Mouse (Mus musculus): Measurements from ENCODE around the gene Plac9a.
"Not testable (repeated sequence)": the region's sequence is repeated elsewhere in the genome, so short reads cannot be mapped to it uniquely, and the experiment has no call there.

DNA sequence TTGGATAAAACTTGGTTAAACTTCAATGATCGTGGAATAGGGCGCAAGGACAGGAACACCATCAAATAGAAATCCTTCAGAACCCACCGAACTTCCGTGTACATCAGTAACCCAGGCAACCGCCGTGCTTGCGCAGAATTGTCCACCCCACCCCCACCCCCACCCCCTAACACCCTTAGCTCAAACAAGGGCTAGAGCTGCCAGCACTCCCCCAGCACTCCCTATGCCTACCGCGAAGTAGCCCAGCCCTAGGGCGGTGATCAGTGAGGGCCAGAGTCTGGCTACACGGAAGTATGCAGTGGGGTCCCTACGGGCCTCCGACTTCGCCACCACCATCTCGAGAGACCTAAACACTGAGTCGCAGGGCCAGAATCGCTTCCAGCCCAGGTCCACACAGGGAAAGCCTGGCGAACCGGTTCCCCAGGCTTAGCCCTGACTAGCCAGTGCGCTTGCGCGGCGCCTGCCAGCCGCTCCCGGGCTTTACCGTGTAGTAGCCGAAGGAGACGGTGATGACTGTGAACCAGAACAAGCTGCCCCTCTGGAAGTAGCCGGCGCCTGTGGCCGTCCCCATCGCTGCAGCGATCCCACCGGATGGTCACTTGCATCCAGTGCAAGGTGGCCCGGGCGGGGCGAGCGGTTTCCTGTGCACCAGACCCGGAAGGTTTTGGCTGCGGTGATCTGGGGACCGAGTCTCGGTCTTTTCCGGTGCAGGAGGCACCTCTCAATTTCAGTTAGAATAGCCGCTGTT, 24.1 kb upstream of the Plac9a start:
- TF ChIP-seq POLR2A (IDR thresholded peaks at IDR 0.05; ENCODE audit: insufficient read length, low read depth); TCF12 (IDR thresholded peaks at IDR 0.05; ENCODE audit: insufficient read depth, poor library complexity, severe bottlenecking); USF1 (IDR thresholded peaks at IDR 0.05; ENCODE audit: low read depth); MYOD1 (IDR thresholded peaks at IDR 0.05; ENCODE audit: control insufficient read depth in 1 of 3, insufficient read length in 2 of 3, low read depth in 2 of 3); SRF (IDR thresholded peaks at IDR 0.05; ENCODE audit: control insufficient read depth, insufficient read length, low read depth); MAX (IDR thresholded peaks at IDR 0.05; ENCODE audit: low read depth); REST (IDR thresholded peaks at IDR 0.05; ENCODE audit: insufficient read depth, insufficient read length); POLR2AphosphoS2 (IDR thresholded peaks at IDR 0.05; ENCODE audit: insufficient read length, low read depth); MYOG (IDR thresholded peaks at IDR 0.05; ENCODE audit: control insufficient read depth in 1 of 3, insufficient read depth in 1 of 3, insufficient read length in 2 of 3, low read depth in 2 of 3); TCF3 (IDR thresholded peaks at IDR 0.05; ENCODE audit: insufficient read length, low read depth); E2F4 (IDR thresholded peaks at IDR 0.05; ENCODE audit: insufficient read depth); CEBPB (IDR thresholded peaks at IDR 0.05; ENCODE audit: insufficient read depth, poor library complexity, severe bottlenecking): not testable (repeated sequence)

All from myocyte (in vitro differentiated cells).